Mouse (Mus musculus) heart, postnatal 0 days (tissue): ENCODE data around the gene Aim2. TPM values are rescaled to one million over a fixed set of nuclear protein-coding genes. Genes with fewer than 3 reads are reported as not detected.
A peak's percentile ranks its signal among the peaks of the same experiment; 100 is the strongest.

ENCODE experiments used
- ATAC-seq: fragments of 200-750 bp; cut with Nextera tagmentation; 2 replicates; pipeline ENCODE4 v1.8.0; 2017; ENCODE audit warnings: low read depth, moderate number of reproducible peaks, moderate library complexity; ENCODE audit not compliant: insufficient read depth
- DNase-seq: peaks from one replicate; pipeline ENCODE4 v3.0.0-alpha.2; 2016; ENCODE audit warnings: low spot score
- H3K27ac ChIP-seq: fragments of 300-500 bp; sonication (generic); 2 replicates; pipeline ENCODE4 v1.5.1; 2014; ENCODE audit warnings: low read depth, mild to moderate bottlenecking
- H3K27me3 ChIP-seq: fragments of 300-500 bp; sonication (generic); 2 replicates; pipeline ENCODE4 v1.6.1; 2014; ENCODE audit warnings: low read length, mixed read lengths; ENCODE audit not compliant: control insufficient read depth, insufficient read depth
- H3K36me3 ChIP-seq: fragments of 300-500 bp; sonication (generic); replicated peaks from 2 replicates; pipeline ENCODE4 v1.6.1; 2014; ENCODE audit warnings: low read length, mixed read lengths; ENCODE audit not compliant: control insufficient read depth, insufficient read depth
- H3K4me1 ChIP-seq: fragments of 300-500 bp; sonication (generic); 2 replicates; pipeline ENCODE4 v1.6.1; 2014; ENCODE audit warnings: antibody characterized with exemption; ENCODE audit not compliant: control insufficient read depth, insufficient read depth
- H3K4me2 ChIP-seq: fragments of 300-500 bp; sonication (generic); 2 replicates; pipeline ENCODE4 v1.6.1; 2014; ENCODE audit warnings: low read depth, mild to moderate bottlenecking, low read length, moderate library complexity
- H3K4me3 ChIP-seq: fragments of 300-500 bp; sonication (generic); 2 replicates; pipeline ENCODE4 v1.5.1; 2014; ENCODE audit warnings: low read depth, low read length
- H3K9ac ChIP-seq: fragments of 300-500 bp; sonication (generic); replicated peaks from 2 replicates; pipeline ENCODE4 v1.6.1; 2014; ENCODE audit warnings: low read depth, low read length, mixed read lengths
- H3K9me3 ChIP-seq: fragments of 300-500 bp; sonication (generic); replicated peaks from 2 replicates; pipeline ENCODE4 v1.6.1; 2016; ENCODE audit warnings: low read length; ENCODE audit not compliant: control insufficient read depth
- CTCF ChIP-seq: IDR thresholded peaks from 2 replicates; pipeline ENCODE4 v1.5.1; 2016; ENCODE audit warnings: antibody characterized with exemption, control low read depth, low read depth
- EP300 ChIP-seq: IDR thresholded peaks from 2 replicates; pipeline ENCODE4 v1.6.1; 2016; ENCODE audit warnings: antibody characterized with exemption, low read depth
- WGBS: fragments of 180-500 bp; shearing (Covaris S2); extraction: QIAGEN DNeasy Blood & Tissue Kit; methylation state at CpG from one replicate; pipeline ENCODE4 v1.1.7; 2014; 5-methylcytosine and 5-hydroxymethylcytosine counted together
- polyA plus RNA-seq: library from polyadenylated mRNA; unstranded; fragments of >200 nt; fragmentation: Nextera tagmentation; extraction: Ambion mirVana; gene quantifications from 2 replicates; pipeline ENCODE4 v1.2.1, GENCODE M21; 2015
- total RNA-seq: library from RNA; depleted of rRNA; stranded (reverse); fragments of >200 nt; gene quantifications from 2 replicates; pipeline ENCODE4 v1.2.3, GENCODE M21; 2014; ENCODE audit warnings: low replicate concordance

The Aim2 gene
- total and polyA plus RNA-seq, 2 experiments from 2014 or later = 0.19 to 1.3 TPM

GRCm38 (mm10) chr1:173418936-173419621, 68.4 kb downstream of the Aim2 start:
- ATAC-seq (no peak), DNase-seq (no peak)
- H3K27ac ChIP-seq = peak overlapping the region; percentile 25; the same call in 1 of the 2 replicates
- H3K4me2 ChIP-seq = no peak overlapping the region
- H3K4me3 ChIP-seq = no peak overlapping the region
- no peaks in the 10 kb centered on the region for H3K36me3 ChIP-seq
- TF ChIP-seq EP300 (no peak), CTCF (no peak)
- no peak overlapping the region for H3K9ac ChIP-seq
- 71% methylated on average over 1 of the region's 1 CpGs for WGBS
- no peaks in the 10 kb centered on the region for H3K4me1 ChIP-seq
- no peaks in the 10 kb centered on the region for H3K9me3 ChIP-seq
- H3K27me3 ChIP-seq = no peaks in the 10 kb centered on the region

GRCm38 (mm10) chr1:173420374-173420773, 69.7 kb downstream of the Aim2 start:
- TF ChIP-seq CTCF (no peak), EP300 (no peak)
- Histone ChIP-seq H3K27me3 (no peaks in the 10 kb centered on the region), H3K27ac (no peak overlapping the region), H3K9ac (no peak overlapping the region), H3K9me3 (no peaks in the 10 kb centered on the region), H3K4me1 (no peaks in the 10 kb centered on the region), H3K4me2 (no peak overlapping the region), H3K36me3 (no peaks in the 10 kb centered on the region), H3K4me3 (no peak overlapping the region)
- WGBS = 56% methylated on average over 6 of the region's 6 CpGs
- ATAC-seq = 0 out of 2 replicates have a peak, but pooled peaks have one; percentile 36
- peak; percentile 19 for DNase-seq

DNA sequence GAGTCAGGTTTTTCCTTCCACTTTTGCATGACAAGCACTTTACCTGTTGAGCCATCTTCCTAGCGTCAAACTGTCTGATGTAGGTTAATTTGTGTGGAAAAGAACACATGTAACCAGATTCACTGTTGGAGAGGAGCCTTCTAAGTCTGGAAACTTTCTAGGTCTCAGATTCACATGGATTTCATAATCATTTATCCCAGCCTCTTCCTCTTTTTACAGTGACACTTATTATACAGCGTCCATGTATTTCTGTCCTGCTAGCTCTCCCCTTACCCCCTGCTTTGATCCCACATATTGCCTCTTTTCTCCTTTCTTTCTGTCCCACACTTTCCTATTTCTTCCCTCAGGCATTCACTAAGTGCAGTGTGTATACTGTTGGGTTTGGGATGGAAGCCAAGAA, 75.7 kb downstream of the Aim2 start:
- Histone ChIP-seq H3K4me3 (no peak overlapping the region), H3K4me1 (no peaks in the 10 kb centered on the region; the same call in 1 of the 2 replicates), H3K4me2 (no peak overlapping the region), H3K9me3 (no peaks in the 10 kb centered on the region), H3K27me3 (no peaks in the 10 kb centered on the region), H3K9ac (no peak overlapping the region), H3K27ac (no peak overlapping the region), H3K36me3 (no peaks in the 10 kb centered on the region)
- no peak for ATAC-seq
- TF ChIP-seq CTCF (no peak), EP300 (no peak)
- no peak for DNase-seq
- 63% methylated on average over 2 of the region's 2 CpGs for WGBS

GRCm38 (mm10) chr1:173427385-173427784, 76.7 kb downstream of the Aim2 start:
- no peaks in the 10 kb centered on the region; the same call in 1 of the 2 replicates for H3K4me1 ChIP-seq
- no peak overlapping the region for H3K4me3 ChIP-seq
- no peak for TF ChIP-seq EP300
- no peak for TF ChIP-seq CTCF
- H3K27ac ChIP-seq = no peak overlapping the region
- no peak overlapping the region for H3K9ac ChIP-seq
- no peak overlapping the region for H3K4me2 ChIP-seq
- H3K9me3 ChIP-seq = no peaks in the 10 kb centered on the region
- WGBS = 62% methylated on average over 8 of the region's 8 CpGs
- H3K36me3 ChIP-seq = no peaks in the 10 kb centered on the region
- H3K27me3 ChIP-seq = no peaks in the 10 kb centered on the region
- ATAC-seq = no peak
- no peak for DNase-seq

- H3K27ac ChIP-seq = no peak overlapping the region
- no peak overlapping the region for H3K4me2 ChIP-seq
- no peak overlapping the region for H3K9ac ChIP-seq
- no peak overlapping the region for H3K4me3 ChIP-seq
- no peaks in the 10 kb centered on the region for H3K9me3 ChIP-seq
- TF ChIP-seq CTCF (no peak), EP300 (no peak)
- no peak for DNase-seq
- no peaks in the 10 kb centered on the region; the same call in 1 of the 2 replicates for H3K4me1 ChIP-seq
- no peaks in the 10 kb centered on the region for H3K36me3 ChIP-seq
- no peak for ATAC-seq
- 71% methylated on average over 5 of the region's 5 CpGs for WGBS
- no peaks in the 10 kb centered on the region for H3K27me3 ChIP-seq
Observed at GRCm38 (mm10) chr1:173429995-173430699, 79.5 kb downstream of the Aim2 start.
